Mouse (Mus musculus): ENCODE results near the gene Spc24. TPM values are rescaled to one million over a fixed set of nuclear protein-coding genes. Genes with fewer than 3 reads are reported as not detected.
"Not testable (repeated sequence)": the region's sequence is repeated elsewhere in the genome, so short reads cannot be mapped to it uniquely, and the experiment has no call there.

Gene Spc24
- polyA plus RNA-seq, 1 experiment = 3.0 TPM

- DNase-seq (ENCODE audit: low spot score) = no peak
Measured at GRCm38 (mm10) chr9:21784517-21785307, 24.6 kb upstream of the Spc24 start.

- DNase-seq (ENCODE audit: low spot score) = no peak
Measured at GRCm38 (mm10) chr9:21781657-21782468, 21.8 kb upstream of the Spc24 start.

- DNase-seq (ENCODE audit: low spot score) = no peak
Measured at GRCm38 (mm10) chr9:21777726-21778125, 17.6 kb upstream of the Spc24 start.

- no peak for DNase-seq (ENCODE audit: low spot score)
Measured at GRCm38 (mm10) chr9:21774353-21774752, 14.2 kb upstream of the Spc24 start.

GRCm38 (mm10) chr9:21773396-21773795 is 13.3 kb upstream of the Spc24 start:
- DNase-seq (ENCODE audit: low spot score) = not testable (repeated sequence)

GRCm38 (mm10) chr9:21769558-21770183 is 9.6 kb upstream of the Spc24 start:
- DNase-seq (ENCODE audit: low spot score) = no peak

GRCm38 (mm10) chr9:21768511-21769411 is 8.7 kb upstream of the Spc24 start:
- no peak for DNase-seq (ENCODE audit: low spot score)

- DNase-seq (ENCODE audit: low spot score) = no peak
Measured at GRCm38 (mm10) chr9:21767896-21768295, 7.8 kb upstream of the Spc24 start.

GRCm38 (mm10) chr9:21764084-21764999 is 4.2 kb upstream of the Spc24 start:
- DNase-seq (ENCODE audit: low spot score) = no peak

GRCm38 (mm10) chr9:21762135-21762534 is 2.0 kb upstream of the Spc24 start:
- DNase-seq (ENCODE audit: low spot score) = no peak

- DNase-seq (ENCODE audit: low spot score) = no peak
Measured at GRCm38 (mm10) chr9:21759718-21760117, 385 bp downstream of the Spc24 start.

GRCm38 (mm10) chr9:21758576-21759529 is 1.2 kb downstream of the Spc24 start:
- DNase-seq (ENCODE audit: low spot score) = no peak

- no peak for DNase-seq (ENCODE audit: low spot score)
Measured at GRCm38 (mm10) chr9:21754516-21755321, 5.4 kb downstream of the Spc24 start.

GRCm38 (mm10) chr9:21754003-21754402 is 6.1 kb downstream of the Spc24 start:
- peak; percentile 55 for DNase-seq (ENCODE audit: low spot score)

GRCm38 (mm10) chr9:21752252-21752792 is 7.8 kb downstream of the Spc24 start:
- no peak for DNase-seq (ENCODE audit: low spot score)

GRCm38 (mm10) chr9:21751347-21751746 is 8.8 kb downstream of the Spc24 start:
- no peak for DNase-seq (ENCODE audit: low spot score)

GRCm38 (mm10) chr9:21750370-21750769 is 9.7 kb downstream of the Spc24 start:
- DNase-seq (ENCODE audit: low spot score) = no peak
